Mouse (Mus musculus) liver, embryonic 15.5 days (tissue): Measurements from ENCODE around the gene Babam2. TPM values are rescaled to one million over a fixed set of nuclear protein-coding genes. Genes with fewer than 3 reads are reported as not detected.

Experiments used
- ATAC-seq: fragments of 200-750 bp; cut with Nextera tagmentation; 2 replicates; pipeline ENCODE4 v1.8.0; 2017; ENCODE audit warnings: moderate number of reproducible peaks, mild to moderate bottlenecking, moderate library complexity; ENCODE audit not compliant: insufficient read depth
- H3K27ac ChIP-seq: fragments of 300-500 bp; sonication (generic); replicated peaks from 2 replicates; pipeline ENCODE4 v1.5.1; 2015; ENCODE audit warnings: mild to moderate bottlenecking, inconsistent platforms
- H3K27me3 ChIP-seq: fragments of 300-500 bp; sonication (generic); 2 replicates; pipeline ENCODE4 v1.6.1; 2015; ENCODE audit warnings: mild to moderate bottlenecking, inconsistent platforms
- H3K36me3 ChIP-seq: fragments of 300-500 bp; sonication (generic); replicated peaks from 2 replicates; pipeline ENCODE4 v1.6.1; 2015; ENCODE audit warnings: moderate library complexity, mild to moderate bottlenecking, inconsistent platforms
- H3K4me1 ChIP-seq: fragments of 300-500 bp; sonication (generic); replicated peaks from 2 replicates; pipeline ENCODE4 v1.6.1; 2015; ENCODE audit warnings: inconsistent platforms
- H3K4me2 ChIP-seq: fragments of 300-500 bp; sonication (generic); 2 replicates; pipeline ENCODE4 v1.6.1; 2015; ENCODE audit warnings: moderate library complexity, mild to moderate bottlenecking, inconsistent platforms
- H3K4me3 ChIP-seq: fragments of 300-500 bp; sonication (generic); replicated peaks from 2 replicates; pipeline ENCODE4 v1.5.1; 2015; ENCODE audit warnings: mild to moderate bottlenecking, inconsistent platforms
- H3K9ac ChIP-seq: fragments of 300-500 bp; sonication (generic); 2 replicates; pipeline ENCODE4 v1.6.1; 2015; ENCODE audit warnings: moderate library complexity, mild to moderate bottlenecking, inconsistent platforms
- H3K9me3 ChIP-seq: fragments of 300-500 bp; sonication (generic); replicated peaks from 2 replicates; pipeline ENCODE4 v1.6.1; 2016; ENCODE audit warnings: inconsistent platforms
- WGBS: fragments of 180-500 bp; shearing (Covaris S2); methylation state at CpG from one replicate; pipeline ENCODE4 v1.1.7; 2015; ENCODE audit warnings: mixed read lengths; ENCODE audit not compliant: insufficient replicate concordance; 5-methylcytosine and 5-hydroxymethylcytosine counted together
- polyA plus RNA-seq: library from polyadenylated mRNA; unstranded; fragments of >200 nt; fragmentation: Nextera tagmentation; extraction: Ambion mirVana; gene quantifications from 2 replicates; pipeline ENCODE4 v1.2.1, GENCODE M21; 2015

Babam2 gene
- polyA plus RNA-seq, 1 experiment from 2014 or later: 30.8 TPM

- H3K4me3 ChIP-seq: no peak overlapping the region
- ATAC-seq: no peak
- H3K27ac ChIP-seq: no peak overlapping the region
- no peak overlapping the region for H3K9ac ChIP-seq
- 28% methylated on average over 5 of the region's 5 CpGs for WGBS
- no peak overlapping the region for H3K4me2 ChIP-seq
- H3K36me3 ChIP-seq: no peaks in the 10 kb centered on the region
- no peaks in the 10 kb centered on the region for H3K9me3 ChIP-seq
- no peaks in the 10 kb centered on the region for H3K4me1 ChIP-seq
- no peaks in the 10 kb centered on the region for H3K27me3 ChIP-seq
Observed at GRCm38 (mm10) chr5:31887590-31887989, 190.1 kb downstream of the Babam2 start.

- ATAC-seq: no peak
- Histone ChIP-seq H3K9ac (no peak overlapping the region), H3K27me3 (no peaks in the 10 kb centered on the region), H3K27ac (no peak overlapping the region), H3K4me3 (no peak overlapping the region), H3K36me3 (no peaks in the 10 kb centered on the region), H3K9me3 (no peaks in the 10 kb centered on the region), H3K4me2 (no peak overlapping the region), H3K4me1 (no peaks in the 10 kb centered on the region)
- WGBS: 69% methylated on average over 3 of the region's 3 CpGs
Observed at GRCm38 (mm10) chr5:31888341-31888740, 190.9 kb downstream of the Babam2 start.

GRCm38 (mm10) chr5:31892631-31893030 lies 195.1 kb downstream of the Babam2 start:
- no peak overlapping the region for H3K9ac ChIP-seq
- H3K4me2 ChIP-seq: no peak overlapping the region
- 75% methylated on average over 4 of the region's 4 CpGs for WGBS
- H3K4me1 ChIP-seq: no peaks in the 10 kb centered on the region
- H3K36me3 ChIP-seq: no peaks in the 10 kb centered on the region
- no peak overlapping the region for H3K27ac ChIP-seq
- ATAC-seq: no peak
- H3K27me3 ChIP-seq: no peaks in the 10 kb centered on the region
- H3K4me3 ChIP-seq: no peak overlapping the region
- H3K9me3 ChIP-seq: no peaks in the 10 kb centered on the region

- H3K9ac ChIP-seq: no peak overlapping the region
- ATAC-seq: no peak
- no peak overlapping the region for H3K27ac ChIP-seq
- no peaks in the 10 kb centered on the region for H3K4me1 ChIP-seq
- H3K36me3 ChIP-seq: no peaks in the 10 kb centered on the region
- no peaks in the 10 kb centered on the region for H3K27me3 ChIP-seq
- 73% methylated on average over 3 of the region's 3 CpGs for WGBS
- H3K4me2 ChIP-seq: no peak overlapping the region
- H3K4me3 ChIP-seq: no peak overlapping the region
- no peaks in the 10 kb centered on the region for H3K9me3 ChIP-seq
Observed at GRCm38 (mm10) chr5:31899901-31900300, 202.4 kb downstream of the Babam2 start.

GRCm38 (mm10) chr5:31902144-31902543 lies 204.7 kb downstream of the Babam2 start:
- WGBS: 69% methylated on average over 2 of the region's 2 CpGs
- Histone ChIP-seq H3K27me3 (no peaks in the 10 kb centered on the region), H3K9ac (no peak overlapping the region), H3K9me3 (no peaks in the 10 kb centered on the region), H3K27ac (no peak overlapping the region), H3K36me3 (no peaks in the 10 kb centered on the region), H3K4me1 (no peaks in the 10 kb centered on the region), H3K4me3 (no peak overlapping the region), H3K4me2 (no peak overlapping the region)
- no peak for ATAC-seq

- Histone ChIP-seq H3K27me3 (no peaks in the 10 kb centered on the region), H3K9me3 (no peaks in the 10 kb centered on the region), H3K9ac (no peak overlapping the region), H3K4me1 (no peaks in the 10 kb centered on the region), H3K4me3 (no peak overlapping the region), H3K4me2 (no peak overlapping the region), H3K36me3 (no peaks in the 10 kb centered on the region), H3K27ac (no peak overlapping the region)
- 82% methylated on average over 5 of the region's 5 CpGs for WGBS
- ATAC-seq: no peak
Observed at GRCm38 (mm10) chr5:31902891-31903290, 205.4 kb downstream of the Babam2 start.

- no peaks in the 10 kb centered on the region for H3K4me1 ChIP-seq
- no peak for ATAC-seq
- 61% methylated on average over 6 of the region's 6 CpGs for WGBS
Observed at GRCm38 (mm10) chr5:31904968-31905683, 207.6 kb downstream of the Babam2 start.

GRCm38 (mm10) chr5:31905808-31906207 lies 208.3 kb downstream of the Babam2 start:
- ATAC-seq: no peak
- Histone ChIP-seq H3K27me3 (no peaks in the 10 kb centered on the region), H3K4me2 (no peak overlapping the region), H3K4me3 (no peak overlapping the region), H3K4me1 (no peaks in the 10 kb centered on the region), H3K9me3 (no peaks in the 10 kb centered on the region), H3K9ac (no peak overlapping the region), H3K27ac (no peak overlapping the region), H3K36me3 (no peaks in the 10 kb centered on the region)
- WGBS: 78% methylated on average over 7 of the region's 7 CpGs

More at GRCm38 (mm10) chr5:31904968-31905683, 207.6 kb downstream of the Babam2 start:
- H3K9ac ChIP-seq: no peak overlapping the region
- H3K27ac ChIP-seq: no peak overlapping the region
- H3K27me3 ChIP-seq: no peaks in the 10 kb centered on the region
- no peaks in the 10 kb centered on the region for H3K36me3 ChIP-seq
- H3K4me3 ChIP-seq: no peak overlapping the region
- no peaks in the 10 kb centered on the region for H3K9me3 ChIP-seq
- H3K4me2 ChIP-seq: no peak overlapping the region

GRCm38 (mm10) chr5:31906286-31906951 lies 208.9 kb downstream of the Babam2 start:
- Histone ChIP-seq H3K9ac (no peak overlapping the region), H3K4me2 (no peak overlapping the region), H3K27me3 (no peaks in the 10 kb centered on the region), H3K4me1 (no peaks in the 10 kb centered on the region), H3K4me3 (no peak overlapping the region), H3K36me3 (no peaks in the 10 kb centered on the region), H3K9me3 (no peaks in the 10 kb centered on the region), H3K27ac (no peak overlapping the region)
- WGBS: 79% methylated on average over 7 of the region's 7 CpGs
- ATAC-seq: no peak

GRCm38 (mm10) chr5:31907959-31908358 lies 210.5 kb downstream of the Babam2 start:
- WGBS: 77% methylated on average over 2 of the region's 2 CpGs

GRCm38 (mm10) chr5:31908818-31909217 lies 211.3 kb downstream of the Babam2 start:
- Histone ChIP-seq H3K4me2 (no peak overlapping the region), H3K27ac (no peak overlapping the region), H3K27me3 (no peaks in the 10 kb centered on the region), H3K4me1 (no peaks in the 10 kb centered on the region), H3K4me3 (no peak overlapping the region), H3K9me3 (no peaks in the 10 kb centered on the region), H3K9ac (no peak overlapping the region), H3K36me3 (no peaks in the 10 kb centered on the region)
- ATAC-seq: no peak
- 68% methylated on average over 2 of the region's 2 CpGs for WGBS

More at GRCm38 (mm10) chr5:31907959-31908358, 210.5 kb downstream of the Babam2 start:
- Histone ChIP-seq H3K4me3 (no peak overlapping the region), H3K27me3 (no peaks in the 10 kb centered on the region), H3K36me3 (no peaks in the 10 kb centered on the region), H3K9ac (no peak overlapping the region), H3K27ac (no peak overlapping the region), H3K4me1 (no peaks in the 10 kb centered on the region), H3K4me2 (no peak overlapping the region), H3K9me3 (no peaks in the 10 kb centered on the region)
- no peak for ATAC-seq
